Mouse (Mus musculus) neutrophil, adult 5-6 weeks (primary cell): Measurements from ENCODE around the gene Entpd4b. TPM values are rescaled to one million over a fixed set of nuclear protein-coding genes. Genes with fewer than 3 reads are reported as not detected.
"Not testable (repeated sequence)": the region's sequence is repeated elsewhere in the genome, so short reads cannot be mapped to it uniquely, and the experiment has no call there.

Experiments
- ATAC-seq: fragments of 151-379, 151-347 bp; 2 replicates; pipeline ENCODE4 v1.8.0; 2017; ENCODE audit warnings: mild to moderate bottlenecking, moderate TSS enrichment; ENCODE audit not compliant: insufficient number of reproducible peaks, poor library complexity, low FRiP score, severe bottlenecking; ENCODE audit errors: extremely low read depth
- total RNA-seq: library from RNA; stranded (forward); fragments of 200-1000 nt; gene quantifications from 2 replicates; pipeline ENCODE4 v1.2.3, GENCODE M21; 2017

Gene Entpd4b
- 8.6 and 8.8 TPM in 2 replicates for total RNA-seq

GRCm38 (mm10) chr14:69555110-69555831, at the start of gene Entpd4b:
Entpd4b (plus strand) TSS chr14:69555424.
- ATAC-seq = peak; percentile 80

DNA sequence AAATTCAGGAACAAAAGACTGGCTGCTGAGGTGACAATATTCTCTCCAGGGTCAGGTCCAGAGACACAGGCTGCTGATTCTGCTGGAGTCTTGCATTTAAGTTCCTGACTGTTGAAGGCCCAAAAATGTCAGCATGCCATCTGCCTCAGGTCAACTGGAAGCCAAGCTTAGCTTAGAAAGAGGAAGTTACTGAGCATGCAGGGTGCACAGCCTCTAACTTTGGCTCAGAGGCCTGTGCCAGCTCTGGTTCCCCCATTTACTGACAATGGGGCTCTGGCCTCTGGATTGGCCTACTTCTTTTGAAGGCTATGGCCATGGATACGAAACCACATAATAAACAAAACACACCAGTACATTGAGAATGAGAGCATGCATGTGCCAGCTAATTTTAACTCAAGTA, 48.2 kb upstream of the Entpd4b start:
- ATAC-seq = peak; percentile 56

DNA sequence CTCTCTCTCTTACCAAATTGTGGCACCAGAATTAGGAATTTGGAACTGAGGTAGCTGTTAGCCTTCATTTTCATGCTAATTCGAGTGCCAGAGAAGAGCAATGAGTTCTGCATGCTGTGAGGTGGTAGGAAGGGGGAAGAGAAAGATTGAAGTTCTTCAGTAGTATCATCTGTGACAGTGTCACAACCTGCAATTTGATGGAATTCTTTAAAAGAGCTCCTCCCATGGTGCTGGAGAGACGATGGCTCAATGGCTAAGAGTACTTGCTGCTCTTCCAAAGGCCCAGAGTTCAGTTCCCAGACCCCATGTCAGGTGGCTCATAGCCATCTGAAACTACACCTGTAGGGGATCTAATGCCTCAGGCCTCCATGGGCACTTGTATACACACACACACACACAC, 42.8 kb upstream of the Entpd4b start, which contains the start of gene Gm27179:
Gene Gm27179, minus strand, starts transcription at position 101 of the 400 bp plus-strand sequence.
- ATAC-seq = not testable (repeated sequence)

DNA sequence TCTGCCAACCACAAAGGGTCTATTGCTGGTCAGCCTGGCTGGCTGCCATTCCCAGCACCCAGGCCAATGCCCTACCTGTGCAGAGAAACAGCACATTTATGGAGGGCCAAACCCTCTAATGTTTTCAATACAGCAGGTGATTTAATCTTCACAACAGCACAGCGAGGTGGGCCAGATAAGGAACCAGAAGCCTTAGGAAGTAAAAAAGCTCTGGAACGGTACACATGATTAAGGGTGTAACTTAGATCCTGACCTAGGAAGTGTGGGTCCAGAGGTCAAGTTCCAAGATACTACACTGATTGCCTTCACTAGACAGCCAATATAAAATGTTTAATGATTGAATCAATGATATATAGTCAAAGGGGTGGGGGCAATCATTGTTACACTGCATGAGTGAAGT, 34.4 kb upstream of the Entpd4b start:
- ATAC-seq = not testable (repeated sequence)

GRCm38 (mm10) chr14:69523001-69523400, 32.2 kb upstream of the Entpd4b start:
- not testable (repeated sequence) for ATAC-seq

GRCm38 (mm10) chr14:69526202-69526601, 29.0 kb upstream of the Entpd4b start:
- not testable (repeated sequence) for ATAC-seq

DNA sequence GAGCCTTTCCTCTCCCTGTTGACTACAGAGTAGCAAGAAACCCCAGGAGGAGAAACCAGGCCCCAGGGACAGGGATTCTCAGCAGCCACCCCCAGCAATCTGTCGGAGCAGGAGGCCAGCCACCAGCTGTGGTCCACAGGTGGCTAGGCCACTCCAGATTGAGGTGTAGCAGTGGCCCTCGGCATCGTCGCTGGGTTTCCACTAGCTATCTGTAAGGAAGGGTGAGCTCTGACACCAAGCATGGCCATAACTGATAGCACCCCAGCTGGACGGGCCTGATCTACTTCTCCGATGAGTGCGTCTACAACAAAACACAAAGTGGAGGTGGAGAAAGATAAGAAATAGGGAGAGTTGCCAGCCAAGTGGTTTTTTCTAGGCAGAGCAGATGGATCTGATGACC, 18.7 kb upstream of the Entpd4b start:
- not testable (repeated sequence) for ATAC-seq

DNA sequence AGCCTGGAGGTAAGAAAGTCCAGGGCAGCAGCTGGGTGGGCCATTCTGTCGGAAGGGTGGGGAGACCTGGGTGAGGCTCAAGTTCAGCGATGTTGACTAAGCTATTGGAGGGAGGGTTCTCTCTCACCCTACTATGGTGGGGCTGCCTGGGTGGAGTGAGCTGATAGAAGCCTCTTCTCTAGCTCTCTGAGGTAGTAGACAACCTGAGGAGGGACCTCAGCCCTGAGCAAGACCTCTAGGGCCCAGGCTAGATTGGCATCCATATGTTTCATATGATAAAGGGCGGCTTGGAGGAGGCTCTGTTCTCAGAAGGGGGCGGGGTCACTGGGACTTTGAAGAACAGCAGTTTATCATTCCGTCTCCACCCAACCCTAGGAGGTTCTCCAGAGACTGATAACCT, 15.1 kb upstream of the Entpd4b start:
- not testable (repeated sequence) for ATAC-seq

- ATAC-seq = peak; percentile 69
Measured at GRCm38 (mm10) chr14:69542695-69543094, 12.5 kb upstream of the Entpd4b start.

- peak; percentile 76 for ATAC-seq
Measured at GRCm38 (mm10) chr14:69544033-69544432, 11.2 kb upstream of the Entpd4b start.

DNA sequence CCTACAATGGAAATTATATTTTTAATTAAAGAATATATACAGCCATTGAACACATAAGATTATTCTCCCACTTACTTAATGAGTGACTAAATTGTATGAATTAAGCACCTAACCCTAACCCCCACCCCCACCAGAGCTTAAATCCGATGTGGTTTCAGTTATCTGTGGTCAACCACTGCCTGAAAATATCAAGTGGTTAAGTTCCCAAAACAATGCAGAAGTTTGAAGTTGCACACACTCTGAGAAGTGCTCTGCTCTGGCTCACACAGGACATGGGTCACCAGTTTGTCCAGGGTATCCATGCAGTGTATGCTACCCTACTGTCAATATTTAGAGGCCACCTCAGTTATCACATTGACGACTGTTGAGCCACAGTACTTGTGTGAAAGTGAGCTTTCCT, 10.2 kb upstream of the Entpd4b start:
- ATAC-seq = not testable (repeated sequence)

- ATAC-seq = not testable (repeated sequence)
Measured at GRCm38 (mm10) chr14:69547310-69547709, 7.9 kb upstream of the Entpd4b start.

- not testable (repeated sequence) for ATAC-seq
Measured at GRCm38 (mm10) chr14:69556820-69557219, 1.6 kb downstream of the Entpd4b start.

DNA sequence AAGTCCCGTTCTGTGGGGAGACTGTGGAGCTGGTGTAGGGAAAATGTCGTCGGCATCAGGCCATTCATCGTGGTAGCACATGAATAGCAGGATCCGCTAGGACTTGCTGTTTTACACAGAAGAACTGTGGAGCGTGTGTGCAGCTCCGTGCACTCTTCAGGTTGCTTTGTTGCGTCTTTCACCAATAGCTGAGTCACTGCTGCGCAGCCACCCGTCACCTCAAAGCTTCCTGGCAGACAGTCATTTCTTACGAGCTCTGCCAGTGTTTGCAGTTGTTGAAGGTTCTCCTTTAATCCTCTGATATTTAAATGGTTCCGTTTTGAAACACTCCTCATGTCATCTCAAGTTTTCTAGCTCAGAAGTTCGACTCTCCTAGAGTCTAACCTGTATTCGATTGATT, 2.3 kb downstream of the Entpd4b start:
- peak; percentile 32; the same call in 1 of the 2 replicates for ATAC-seq

Other genes starting within 250 kb of the Entpd4b start
- 13.6 and 15.1 TPM in 2 replicates for gene Gm16867, start 52.1 kb upstream of the Entpd4b start, total RNA-seq
- 0.12 TPM in 1 of 2 replicates, not detected in the other for gene Gm27179, start 42.9 kb upstream of the Entpd4b start, total RNA-seq